Mouse (Mus musculus) forebrain, embryonic 10.5 days (tissue): ENCODE measurements around the gene Grm8. TPM values are rescaled to one million over a fixed set of nuclear protein-coding genes. Genes with fewer than 3 reads are reported as not detected.
"Not testable (repeated sequence)": the region's sequence is repeated elsewhere in the genome, so short reads cannot be mapped to it uniquely, and the experiment has no call there.

Source experiments
- DNase-seq: peaks from one replicate; pipeline ENCODE4 v3.0.0-alpha.2; 2017; ENCODE audit warnings: low spot score; ENCODE audit errors: extremely low spot score
- H3K27ac ChIP-seq: fragments of 300-500 bp; sonication (generic); 2 replicates; pipeline ENCODE4 v1.5.1; 2016; ENCODE audit warnings: mild to moderate bottlenecking
- H3K27me3 ChIP-seq: fragments of 300-500 bp; sonication (generic); 2 replicates; pipeline ENCODE4 v1.6.1; 2016; ENCODE audit warnings: mild to moderate bottlenecking; ENCODE audit not compliant: poor library complexity, severe bottlenecking
- H3K36me3 ChIP-seq: fragments of 300-500 bp; sonication (generic); replicated peaks from 2 replicates; pipeline ENCODE4 v1.6.1; 2016; ENCODE audit warnings: mild to moderate bottlenecking, moderate library complexity
- H3K4me1 ChIP-seq: fragments of 300-500 bp; sonication (generic); 2 replicates; pipeline ENCODE4 v1.6.1; 2016
- H3K4me3 ChIP-seq: fragments of 300-500 bp; sonication (generic); 2 replicates; pipeline ENCODE4 v1.5.1; 2016; ENCODE audit warnings: mild to moderate bottlenecking, moderate library complexity
- H3K9me3 ChIP-seq: fragments of 300-500 bp; sonication (generic); 2 replicates; pipeline ENCODE4 v1.6.1; 2016; ENCODE audit warnings: mild to moderate bottlenecking, moderate library complexity
- WGBS: fragments of 180-500 bp; shearing (Covaris S2); methylation state at CpG from one replicate; pipeline ENCODE4 v1.1.7; 2016; 5-methylcytosine and 5-hydroxymethylcytosine counted together
- polyA plus RNA-seq: library from polyadenylated mRNA; unstranded; fragments of >200 nt; fragmentation: Nextera tagmentation; extraction: Ambion mirVana; gene quantifications from 2 replicates; pipeline ENCODE4 v1.2.1, GENCODE M21; 2016

The Grm8 gene
- polyA plus RNA-seq, 1 experiment from 2014 or later = 0.78 TPM

- no peak for DNase-seq
- 94% methylated on average over 1 of the region's 1 CpGs for WGBS
Observed at GRCm38 (mm10) chr6:27902224-27902623, 232.8 kb downstream of the Grm8 start.

GRCm38 (mm10) chr6:27901396-27901795 is 233.6 kb downstream of the Grm8 start:
- no peak for DNase-seq
- WGBS = 83% methylated on average over 3 of the region's 3 CpGs
- H3K4me1 ChIP-seq = no peaks in the 10 kb centered on the region
- no peak overlapping the region for H3K4me3 ChIP-seq
- H3K27me3 ChIP-seq = no peaks in the 10 kb centered on the region
- H3K9me3 ChIP-seq = no peaks in the 10 kb centered on the region
- no peaks in the 10 kb centered on the region for H3K36me3 ChIP-seq
- H3K27ac ChIP-seq = no peak overlapping the region

More at GRCm38 (mm10) chr6:27902224-27902623, 232.8 kb downstream of the Grm8 start:
- no peak overlapping the region for H3K4me3 ChIP-seq
- H3K36me3 ChIP-seq = no peaks in the 10 kb centered on the region
- H3K27me3 ChIP-seq = no peaks in the 10 kb centered on the region
- no peaks in the 10 kb centered on the region for H3K4me1 ChIP-seq
- H3K9me3 ChIP-seq = no peaks in the 10 kb centered on the region
- H3K27ac ChIP-seq = no peak overlapping the region

GRCm38 (mm10) chr6:27895153-27895552 is 239.8 kb downstream of the Grm8 start:
- no peak for DNase-seq
- Histone ChIP-seq H3K36me3 (no peaks in the 10 kb centered on the region), H3K9me3 (no peaks in the 10 kb centered on the region), H3K27ac (no peak overlapping the region), H3K27me3 (no peaks in the 10 kb centered on the region), H3K4me1 (no peaks in the 10 kb centered on the region), H3K4me3 (no peak overlapping the region)
- WGBS = 84% methylated on average over 1 of the region's 1 CpGs

- no peaks in the 10 kb centered on the region for H3K27me3 ChIP-seq
- 87% methylated on average over 1 of the region's 1 CpGs for WGBS
- no peaks in the 10 kb centered on the region for H3K36me3 ChIP-seq
- H3K4me1 ChIP-seq = no peaks in the 10 kb centered on the region
- no peak for DNase-seq
- no peaks in the 10 kb centered on the region for H3K9me3 ChIP-seq
- H3K27ac ChIP-seq = no peak overlapping the region
- H3K4me3 ChIP-seq = no peak overlapping the region
Observed at GRCm38 (mm10) chr6:27892886-27893285, 242.1 kb downstream of the Grm8 start.

GRCm38 (mm10) chr6:27888391-27888790 is 246.6 kb downstream of the Grm8 start:
- H3K27me3 ChIP-seq = no peaks in the 10 kb centered on the region
- DNase-seq = no peak

GRCm38 (mm10) chr6:27887922-27888321 is 247.1 kb downstream of the Grm8 start:
- DNase-seq = no peak
- Histone ChIP-seq H3K9me3 (no peaks in the 10 kb centered on the region), H3K4me1 (no peaks in the 10 kb centered on the region), H3K4me3 (no peak overlapping the region), H3K36me3 (no peaks in the 10 kb centered on the region), H3K27ac (no peak overlapping the region), H3K27me3 (no peaks in the 10 kb centered on the region)
- 96% methylated on average over 1 of the region's 1 CpGs for WGBS

More at GRCm38 (mm10) chr6:27888391-27888790, 246.6 kb downstream of the Grm8 start:
- Histone ChIP-seq H3K4me1 (no peaks in the 10 kb centered on the region), H3K4me3 (no peak overlapping the region), H3K36me3 (no peaks in the 10 kb centered on the region), H3K9me3 (no peaks in the 10 kb centered on the region), H3K27ac (no peak overlapping the region)
- 86% methylated on average over 2 of the region's 2 CpGs for WGBS

- WGBS = 88% methylated on average over 1 of the region's 1 CpGs
- Histone ChIP-seq H3K4me1 (no peaks in the 10 kb centered on the region), H3K27ac (no peak overlapping the region), H3K36me3 (no peaks in the 10 kb centered on the region), H3K27me3 (no peaks in the 10 kb centered on the region), H3K9me3 (no peaks in the 10 kb centered on the region), H3K4me3 (no peak overlapping the region)
- no peak for DNase-seq
Observed at GRCm38 (mm10) chr6:27885786-27886185, 249.2 kb downstream of the Grm8 start.

GRCm38 (mm10) chr6:27849644-27850043 is 285.3 kb downstream of the Grm8 start:
- WGBS = 26% methylated on average over 1 of the region's 1 CpGs
- Histone ChIP-seq H3K9me3 (no peaks in the 10 kb centered on the region), H3K36me3 (no peaks in the 10 kb centered on the region)

GRCm38 (mm10) chr6:27836159-27836558 is 298.8 kb downstream of the Grm8 start:
- WGBS = 83% methylated on average over 1 of the region's 1 CpGs
- H3K27me3 ChIP-seq = no peaks in the 10 kb centered on the region

More at GRCm38 (mm10) chr6:27849644-27850043, 285.3 kb downstream of the Grm8 start:
- H3K27me3 ChIP-seq = peaks cover 14% of the 10 kb centered on the region; the same call in 1 of the 2 replicates
- DNase-seq = no peak
- peaks cover 16% of the 10 kb centered on the region for H3K4me1 ChIP-seq
- no peak overlapping the region for H3K4me3 ChIP-seq
- H3K27ac ChIP-seq = no peak overlapping the region

GRCm38 (mm10) chr6:27819735-27820134 is 315.2 kb downstream of the Grm8 start:
- not testable (repeated sequence) for H3K4me3 ChIP-seq, H3K27ac ChIP-seq, H3K9me3 ChIP-seq, DNase-seq, H3K27me3 ChIP-seq, H3K4me1 ChIP-seq, H3K36me3 ChIP-seq
- WGBS = 99% methylated on average over 2 of the region's 2 CpGs

More at GRCm38 (mm10) chr6:27836159-27836558, 298.8 kb downstream of the Grm8 start:
- H3K36me3 ChIP-seq = no peaks in the 10 kb centered on the region
- no peaks in the 10 kb centered on the region for H3K9me3 ChIP-seq
- no peak overlapping the region for H3K27ac ChIP-seq
- H3K4me3 ChIP-seq = no peak overlapping the region
- DNase-seq = no peak
- H3K4me1 ChIP-seq = no peaks in the 10 kb centered on the region

- H3K27me3 ChIP-seq = no peaks in the 10 kb centered on the region
- DNase-seq = no peak
- H3K27ac ChIP-seq = no peak overlapping the region
- WGBS = 57% methylated on average over 5 of the region's 5 CpGs
- H3K9me3 ChIP-seq = no peaks in the 10 kb centered on the region
- no peak overlapping the region for H3K4me3 ChIP-seq
- H3K4me1 ChIP-seq = no peaks in the 10 kb centered on the region
- H3K36me3 ChIP-seq = no peaks in the 10 kb centered on the region
Observed at GRCm38 (mm10) chr6:27812789-27813188, 322.2 kb downstream of the Grm8 start.

GRCm38 (mm10) chr6:27809996-27810395 is 325.0 kb downstream of the Grm8 start:
- DNase-seq = no peak
- Histone ChIP-seq H3K27me3 (no peaks in the 10 kb centered on the region), H3K9me3 (no peaks in the 10 kb centered on the region), H3K4me1 (no peaks in the 10 kb centered on the region), H3K27ac (no peak overlapping the region), H3K36me3 (no peaks in the 10 kb centered on the region), H3K4me3 (no peak overlapping the region)
- 91% methylated on average over 6 of the region's 6 CpGs for WGBS

GRCm38 (mm10) chr6:27806741-27807140 is 328.2 kb downstream of the Grm8 start:
- no peak overlapping the region for H3K4me3 ChIP-seq
- no peaks in the 10 kb centered on the region for H3K9me3 ChIP-seq
- H3K4me1 ChIP-seq = no peaks in the 10 kb centered on the region
- no peak overlapping the region for H3K27ac ChIP-seq
- no peak for DNase-seq
- no peaks in the 10 kb centered on the region for H3K36me3 ChIP-seq
- no peaks in the 10 kb centered on the region for H3K27me3 ChIP-seq
